Mouse (Mus musculus): ENCODE measurements around the gene Gpr18.

Gpr18 gene

DNA sequence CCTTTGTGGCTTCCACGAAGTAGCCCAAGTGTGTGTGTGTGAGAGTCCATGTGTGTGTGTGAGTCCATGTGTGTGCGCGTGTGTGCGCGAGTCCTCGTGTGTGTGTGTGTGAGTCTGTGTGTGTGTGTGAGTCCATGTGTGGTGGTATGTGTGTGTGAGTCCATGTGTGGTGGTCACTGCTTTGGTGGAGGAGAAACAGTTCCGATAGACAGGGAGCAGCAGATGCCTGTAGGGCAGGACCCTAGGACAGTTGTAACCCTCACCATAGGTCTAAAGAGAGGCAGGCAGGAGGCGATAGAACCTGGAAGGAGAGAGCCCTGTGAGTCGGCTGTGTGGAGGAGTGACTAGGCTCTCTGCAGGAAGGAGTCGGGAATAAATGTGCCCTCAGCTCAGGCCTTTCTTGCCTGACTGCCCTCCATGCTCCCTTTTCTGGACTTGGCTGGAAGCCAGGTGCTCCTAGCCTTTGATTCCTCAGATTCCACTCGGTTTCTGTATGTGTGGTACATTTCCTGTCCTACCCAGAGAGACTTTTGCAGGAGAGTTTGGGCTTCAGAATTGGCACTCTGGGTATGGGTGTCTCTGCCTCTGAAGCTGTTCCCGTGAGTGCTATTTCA is 5.0 kb upstream of the Gpr18 start:
- peak; percentile 28 to 30 for DNase-seq

- DNase-seq = peak; percentile 20 to 54
Measured at GRCm38 (mm10) chr14:121919752-121920151, 4.2 kb upstream of the Gpr18 start.

DNA sequence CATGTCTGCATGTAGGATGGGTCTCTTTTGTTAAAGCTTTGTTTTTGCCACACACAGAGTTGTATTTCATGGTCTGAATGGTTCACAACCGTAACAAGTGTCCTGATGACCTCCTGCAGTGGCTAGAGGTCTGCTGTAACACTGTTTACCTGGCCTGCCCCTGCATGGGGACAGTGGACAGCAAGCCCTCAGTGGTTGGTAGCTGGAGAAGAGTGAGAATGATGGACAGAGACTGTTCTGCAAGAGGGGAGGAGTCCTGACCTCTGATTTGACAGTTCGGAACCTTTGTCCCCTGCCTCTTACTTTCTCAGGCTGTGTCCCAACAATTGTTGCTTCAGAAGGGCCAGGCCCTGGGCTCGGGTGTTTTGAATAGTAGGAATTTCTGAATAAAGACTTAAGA is 2.7 kb upstream of the Gpr18 start:
- DNase-seq = no peak

DNA sequence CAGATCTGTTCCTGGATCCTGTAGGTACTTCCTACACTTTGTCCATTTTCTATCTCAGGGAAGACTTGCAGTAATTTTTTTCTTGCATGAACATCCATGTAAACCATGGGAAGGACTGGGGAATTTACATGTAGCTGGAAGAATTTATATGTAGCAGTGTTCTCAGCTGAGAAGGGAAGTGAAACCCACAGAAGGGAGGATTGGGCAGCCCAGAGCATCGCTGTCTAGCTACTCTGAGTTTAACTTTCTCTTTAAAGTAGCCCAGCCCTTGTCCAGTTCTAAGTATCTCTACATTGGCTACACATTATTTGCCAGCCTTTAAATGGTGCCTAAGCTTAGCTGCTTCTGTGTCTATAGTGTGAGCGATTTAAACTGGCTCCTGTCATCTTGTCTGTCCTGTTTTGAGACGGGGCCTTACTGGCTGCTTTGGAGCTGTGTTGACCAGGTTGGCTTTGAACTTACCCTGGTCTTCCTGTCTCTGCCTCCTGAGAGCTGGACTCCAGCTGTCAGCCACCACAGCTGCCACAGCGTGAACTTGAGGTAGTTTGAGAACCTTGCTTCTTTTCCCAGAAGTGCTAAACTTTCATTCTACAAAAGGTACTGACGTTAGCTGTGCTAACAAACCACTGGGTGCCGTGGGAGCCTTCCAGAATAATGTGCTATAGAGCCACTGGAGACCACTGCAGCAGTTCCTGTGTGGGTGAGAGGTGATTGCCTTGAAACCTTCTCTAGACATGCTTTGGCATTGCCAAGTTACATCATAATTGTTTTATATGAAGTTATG is 922 bp upstream of the Gpr18 start:
- no peak for DNase-seq

GRCm38 (mm10) chr14:121915143-121915542 is 438 bp downstream of the Gpr18 start:
- no peak for DNase-seq

GRCm38 (mm10) chr14:121912501-121912900 is 3.1 kb downstream of the Gpr18 start:
- no peak for DNase-seq

GRCm38 (mm10) chr14:121909868-121910267 is 5.7 kb downstream of the Gpr18 start:
- DNase-seq = no peak

GRCm38 (mm10) chr14:121906992-121907681 is 8.4 kb downstream of the Gpr18 start:
- no peak for DNase-seq

DNA sequence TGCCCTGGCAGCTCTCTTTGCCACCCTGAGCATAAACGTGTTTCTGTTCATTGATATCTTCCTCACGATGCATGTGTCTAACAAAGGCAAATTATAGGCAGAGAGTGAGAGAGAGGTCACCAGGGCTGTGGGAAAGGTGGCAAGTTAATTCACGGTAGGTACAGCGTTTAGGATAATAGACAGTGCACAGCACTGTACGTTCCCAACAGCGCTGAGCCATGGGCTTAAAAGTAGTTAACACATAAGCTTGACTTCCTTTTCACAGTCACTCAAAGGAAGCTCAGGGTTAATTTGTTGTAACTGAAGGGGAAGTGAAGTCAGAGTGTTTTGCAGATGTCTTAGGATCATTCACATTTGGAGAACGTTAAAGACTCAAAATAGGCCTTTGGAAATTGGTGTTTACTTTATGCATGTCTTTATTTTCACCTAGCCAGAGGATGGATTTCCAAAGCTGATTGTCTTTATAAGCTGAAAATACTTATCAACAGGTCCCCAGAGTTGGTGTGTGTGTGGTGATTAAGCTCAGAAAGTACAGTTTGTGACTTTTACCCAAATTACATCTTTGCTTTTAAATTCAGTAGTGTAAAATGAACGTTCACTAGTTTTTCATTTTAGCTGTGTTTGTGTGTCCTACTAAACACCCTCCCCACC is 9.1 kb downstream of the Gpr18 start:
- no peak for DNase-seq

- no peak for DNase-seq
Measured at GRCm38 (mm10) chr14:121904754-121905153, 10.8 kb downstream of the Gpr18 start.

DNA sequence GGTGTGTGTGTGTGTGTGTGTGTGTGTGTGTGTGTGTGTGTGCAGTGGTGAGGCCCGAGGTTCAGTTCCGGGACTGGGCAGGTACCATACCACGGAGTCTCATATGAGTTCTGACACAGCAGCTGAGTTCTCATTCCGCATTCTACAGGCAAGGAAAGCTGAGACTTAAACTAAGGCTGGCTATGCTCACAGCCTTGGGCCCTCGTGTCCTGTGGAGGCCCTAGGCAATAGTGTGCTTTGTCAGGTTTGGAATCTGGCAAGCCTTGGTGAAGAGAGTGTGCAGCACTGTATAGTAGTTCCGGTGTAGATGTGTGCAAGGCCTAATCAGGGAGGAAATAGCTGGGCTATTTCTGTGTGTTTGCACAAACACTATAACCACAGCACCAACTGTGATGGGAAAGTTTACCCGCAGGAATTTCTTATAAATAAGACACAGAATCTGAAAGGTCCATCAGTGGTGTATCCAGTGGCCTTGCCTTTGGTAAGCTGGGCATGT is 12.2 kb downstream of the Gpr18 start:
- DNase-seq = no peak

- no peak for DNase-seq
Measured at GRCm38 (mm10) chr14:121901511-121901910, 14.1 kb downstream of the Gpr18 start.

DNA sequence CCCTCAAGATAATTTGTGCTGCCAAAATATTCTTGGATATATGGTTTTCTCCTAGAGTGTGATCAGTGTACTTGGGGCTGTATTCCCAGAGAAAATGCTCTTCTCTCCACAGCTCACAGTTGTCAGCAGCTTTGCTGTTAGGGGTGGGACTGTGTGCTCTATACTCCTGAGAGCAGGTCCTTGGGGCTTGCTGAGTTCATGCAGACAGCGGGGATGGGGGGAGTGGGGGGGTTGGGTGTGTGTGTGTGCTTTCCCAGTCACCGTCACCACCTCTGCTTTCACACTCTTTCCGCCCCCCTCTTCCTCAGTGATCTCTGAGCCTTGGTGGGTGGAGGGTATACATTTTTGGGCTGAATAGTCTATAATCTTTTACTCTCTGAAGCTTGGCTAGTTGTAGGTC is 16.5 kb downstream of the Gpr18 start:
- DNase-seq = no peak

GRCm38 (mm10) chr14:121898509-121898908 is 17.1 kb downstream of the Gpr18 start:
- no peak for DNase-seq

- no peak for DNase-seq
Measured at GRCm38 (mm10) chr14:121897773-121898172, 17.8 kb downstream of the Gpr18 start.

GRCm38 (mm10) chr14:121896126-121897090 is 19.2 kb downstream of the Gpr18 start:
- no peak for DNase-seq

DNA sequence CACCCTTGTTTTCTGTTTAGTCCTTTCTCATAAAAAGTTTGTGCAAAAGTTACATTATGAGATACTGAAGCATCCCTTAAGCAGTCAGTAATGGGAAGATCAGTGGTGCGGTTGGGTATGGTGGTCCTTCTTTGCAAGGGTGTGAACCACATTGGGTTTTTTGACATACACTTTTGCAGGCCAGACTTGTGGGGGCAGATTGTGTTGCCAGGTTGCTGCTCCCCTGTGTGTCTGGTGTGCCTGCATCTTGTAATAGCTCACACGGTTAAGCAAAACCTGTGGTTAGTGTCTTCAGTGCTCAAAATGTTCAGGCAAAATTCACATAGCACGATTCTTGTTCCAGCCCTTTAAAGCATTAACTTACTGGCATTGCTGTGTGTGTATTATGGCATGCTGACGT is 20.3 kb downstream of the Gpr18 start:
- DNase-seq = no peak

DNA sequence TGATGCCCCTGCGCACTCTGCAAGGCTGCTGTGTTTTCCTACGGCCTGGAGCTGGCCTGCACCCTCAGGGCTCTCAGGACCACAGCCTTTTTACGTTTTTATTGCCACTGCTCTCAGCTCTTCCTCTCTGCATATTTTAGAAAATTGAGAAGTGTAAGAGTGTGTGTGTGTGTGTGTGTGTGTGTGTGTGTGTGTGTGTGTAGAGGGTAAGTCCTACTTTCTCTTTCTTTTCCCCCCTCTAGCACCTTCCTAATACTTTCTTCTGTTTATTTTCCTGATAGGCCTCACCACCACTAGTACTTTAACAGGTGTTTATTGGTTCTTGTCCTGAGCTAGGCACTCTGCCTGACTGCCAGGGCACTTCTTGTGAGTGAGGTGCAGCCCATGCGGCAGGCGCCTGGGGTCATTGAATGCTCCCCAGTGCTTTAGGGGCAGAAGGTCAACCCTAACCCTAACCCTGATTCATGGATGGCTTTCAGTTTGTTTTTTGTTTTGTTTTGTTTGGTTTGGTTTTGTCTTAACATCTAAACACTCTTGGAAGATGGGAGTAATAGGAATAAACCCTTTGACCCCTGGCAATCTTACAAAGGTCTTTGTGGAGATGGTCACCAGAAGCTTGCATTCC is 21.0 kb downstream of the Gpr18 start:
- DNase-seq = no peak

DNA sequence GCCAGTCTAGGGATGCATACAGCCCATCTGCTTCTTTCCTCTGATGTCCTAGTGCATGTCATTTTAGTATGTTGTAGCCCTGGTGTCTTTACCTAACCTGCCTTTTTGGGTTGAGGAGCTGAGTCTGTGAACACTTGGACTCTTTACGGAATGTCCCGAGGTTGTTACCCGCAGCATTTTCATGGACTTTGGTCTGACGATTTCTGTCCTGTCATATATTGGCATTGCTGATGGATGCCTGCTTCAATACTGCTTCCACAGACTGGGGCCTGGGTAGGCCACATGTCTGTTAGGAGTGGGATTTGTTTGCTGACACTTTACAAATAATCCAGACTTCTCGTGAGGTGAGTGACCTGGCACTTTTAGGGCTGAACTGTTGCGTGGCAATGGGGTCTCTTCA is 21.8 kb downstream of the Gpr18 start:
- DNase-seq = no peak

- peak; percentile 13 to 16 for DNase-seq
Measured at GRCm38 (mm10) chr14:121884150-121884797, 31.3 kb downstream of the Gpr18 start.

DNA sequence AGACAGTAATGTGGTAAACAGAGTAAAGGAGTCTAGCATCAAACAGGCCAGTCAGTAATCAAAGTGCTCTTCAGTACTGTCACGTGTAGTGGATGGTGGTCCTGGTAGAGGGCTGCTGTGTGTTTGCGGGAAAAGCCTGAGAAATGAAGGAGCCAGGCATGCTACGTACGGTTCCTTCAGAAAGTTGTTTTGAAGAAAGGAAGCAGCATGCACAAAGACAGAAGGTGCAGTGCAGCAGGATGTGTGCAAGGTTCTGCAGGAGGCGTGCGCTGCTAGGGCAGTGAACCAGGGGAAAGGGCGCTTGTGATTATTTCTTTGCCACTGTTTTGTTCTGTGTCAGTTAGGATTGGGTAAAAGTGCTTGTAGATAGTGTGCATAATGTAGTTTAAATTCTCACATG is 34.4 kb downstream of the Gpr18 start:
- no peak for DNase-seq
